Mouse (Mus musculus): ENCODE results near the gene Pkd1l1. TPM values are rescaled to one million over a fixed set of nuclear protein-coding genes. Genes with fewer than 3 reads are reported as not detected.

Gene Pkd1l1
- total and polyA plus RNA-seq, 3 experiments, result not detected

GRCm38 (mm10) chr11:9011348-9011747, 38.3 kb upstream of the Pkd1l1 start:
- Histone ChIP-seq H3K79me2 (replicated peaks; ENCODE audit: control insufficient read depth, extremely low read depth, insufficient read depth, poor library complexity, severe bottlenecking) (peaks cover 14% of the 10 kb centered on the region), H3K27ac (ENCODE audit: insufficient read depth, low read depth) (no peak overlapping the region), H3K4me3 (replicated peaks in 1 of 3; ENCODE audit: low read depth in 2 of 3, low read length in 2 of 3, poor library complexity in 1 of 3) (peak overlapping the region; percentile 77 to 87 (median 86)), H3K4me2 (ENCODE audit: insufficient read depth, low read depth, poor library complexity, severe bottlenecking) (peak overlapping the region; percentile 41), H3K36me3 (replicated peaks in 1 of 2; ENCODE audit: control insufficient read depth in 1 of 2, insufficient read depth in 1 of 2, low read length in 1 of 2) (peaks cover 16 to 26% of the 10 kb centered on the region in 2 experiments), H3K9ac (ENCODE audit: insufficient read depth, low read depth) (peak overlapping the region; percentile 65; the same call in 1 of the 2 replicates), H3K27me3 (replicated peaks) (peaks cover 39% of the 10 kb centered on the region), H3K4me1 (ENCODE audit: control insufficient read depth in 1 of 2, insufficient read depth in 2 of 2) (peaks cover 4 to 23% of the 10 kb centered on the region in 2 experiments; a peak in 3 of 4 replicates), H3K9me3 (replicated peaks; ENCODE audit: low read length) (no peaks in the 10 kb centered on the region)
- dilution Hi-C loops (cut with MboI; ENCODE audit: extremely low pct_ligation_motif_present, extremely low pct_unique_long_range_greater_than_20kb, low sequenced_read_pairs) (no loop called here), in situ Hi-C loops (cut with MboI; ENCODE audit: low pct_ligation_motif_present, low pct_unique_long_range_greater_than_20kb, low sequenced_read_pairs) (no loop called here)
- DNase-seq (ENCODE audit: extremely low read depth), result no peak
- TF ChIP-seq PAX5 (IDR thresholded peaks at IDR 0.05; ENCODE audit: low read length) (no peak), TCF12 (IDR thresholded peaks at IDR 0.05; ENCODE audit: low read depth, low read length) (no peak), ZC3H11A (IDR thresholded peaks at IDR 0.05; ENCODE audit: low read depth, low read length) (no peak), ZNF384 (IDR thresholded peaks at IDR 0.05; ENCODE audit: low read depth, low read length) (no peak), MAZ (IDR thresholded peaks at IDR 0.05; ENCODE audit: low read depth, low read length) (no peak), MAFK (IDR thresholded peaks at IDR 0.05; ENCODE audit: insufficient replicate concordance, low read length) (no peak), KAT2A (IDR thresholded peaks at IDR 0.05; ENCODE audit: insufficient replicate concordance, low read length) (no peak), EP300 (IDR thresholded peaks at IDR 0.05; ENCODE audit: low read length) (no peak), POLR2A (IDR thresholded peaks at IDR 0.05; ENCODE audit: low read depth, low read length) (no peak)

- H3K4me1 ChIP-seq (ENCODE audit: control insufficient read depth in 1 of 2, insufficient read depth in 2 of 2), result peaks cover 4 to 23% of the 10 kb centered on the region in 2 experiments; a peak in 3 of 4 replicates
- no peaks in the 10 kb centered on the region for H3K9me3 ChIP-seq (replicated peaks; ENCODE audit: low read length)
- peak; percentile 83 for DNase-seq (ENCODE audit: extremely low read depth)
- dilution Hi-C loops (cut with MboI; ENCODE audit: extremely low pct_ligation_motif_present, extremely low pct_unique_long_range_greater_than_20kb, low sequenced_read_pairs) (no loop called here), in situ Hi-C loops (cut with MboI; ENCODE audit: low pct_ligation_motif_present, low pct_unique_long_range_greater_than_20kb, low sequenced_read_pairs) (no loop called here)
- peaks cover 35% of the 10 kb centered on the region for H3K27me3 ChIP-seq (replicated peaks)
- peak within 1 kb of the TSS; percentile 91 for H3K4me2 ChIP-seq (ENCODE audit: insufficient read depth, low read depth, poor library complexity, severe bottlenecking)
- H3K4me3 ChIP-seq (replicated peaks in 1 of 3; ENCODE audit: low read depth in 2 of 3, low read length in 2 of 3, poor library complexity in 1 of 3), result peak within 1 kb of the TSS; percentile 77 to 87 (median 86)
- H3K79me2 ChIP-seq (replicated peaks; ENCODE audit: control insufficient read depth, extremely low read depth, insufficient read depth, poor library complexity, severe bottlenecking), result peaks cover 14% of the 10 kb centered on the region
- H3K36me3 ChIP-seq (replicated peaks in 1 of 2; ENCODE audit: control insufficient read depth in 1 of 2, insufficient read depth in 1 of 2, low read length in 1 of 2), result peaks cover 19 to 30% of the 10 kb centered on the region in 2 experiments
- H3K27ac ChIP-seq (ENCODE audit: insufficient read depth, low read depth), result peak within 1 kb of the TSS; percentile 73
- H3K9ac ChIP-seq (ENCODE audit: insufficient read depth, low read depth), result peak within 1 kb of the TSS; percentile 65
- peak; percentile 93 for TF ChIP-seq SIN3A (IDR thresholded peaks at IDR 0.05; ENCODE audit: low read length)
- TF ChIP-seq CHD2 (IDR thresholded peaks at IDR 0.05; ENCODE audit: low read length), result 0 out of 2 replicates have a peak, but pooled peaks have one; percentile 28
- TF ChIP-seq ZMIZ1 (IDR thresholded peaks at IDR 0.05; ENCODE audit: low read depth, low read length), result peak; percentile 87
- no peak for TF ChIP-seq MAFK (IDR thresholded peaks at IDR 0.05; ENCODE audit: insufficient replicate concordance, low read length)
- TF ChIP-seq SMC3 (IDR thresholded peaks at IDR 0.05; ENCODE audit: low read depth, low read length), result no peak
- TF ChIP-seq HCFC1 (IDR thresholded peaks at IDR 0.05; ENCODE audit: low read depth, low read length), result peak; percentile 93
- peak; percentile 89 for TF ChIP-seq BHLHE40 (IDR thresholded peaks at IDR 0.05; ENCODE audit: low read depth, low read length)
- no peak for TF ChIP-seq EP300 (IDR thresholded peaks at IDR 0.05; ENCODE audit: low read length)
- peak; percentile 79; the same call in 1 of the 2 replicates for TF ChIP-seq POLR2AphosphoS2 (IDR thresholded peaks at IDR 0.05; ENCODE audit: low read depth, low read length)
- TF ChIP-seq TBP (conservative IDR thresholded peaks at IDR 0.05; ENCODE audit: low read depth, low read length), result peak; percentile 78
- peak; percentile 75; the same call in 1 of the 2 replicates for TF ChIP-seq MAX (IDR thresholded peaks at IDR 0.05; ENCODE audit: low read length)
- peak; percentile 94 for TF ChIP-seq NELFE (IDR thresholded peaks at IDR 0.05; ENCODE audit: low read depth, low read length)
- TF ChIP-seq ZC3H11A (IDR thresholded peaks at IDR 0.05; ENCODE audit: low read depth, low read length), result no peak
- TF ChIP-seq PAX5 (IDR thresholded peaks at IDR 0.05; ENCODE audit: low read length), result no peak
- no peak for TF ChIP-seq USF2 (conservative IDR thresholded peaks at IDR 0.05; ENCODE audit: low read depth, low read length)
- no peak; the same call in 1 of the 2 replicates for TF ChIP-seq ETS1 (conservative IDR thresholded peaks at IDR 0.05; ENCODE audit: low read depth, low read length)
- TF ChIP-seq KAT2A (IDR thresholded peaks at IDR 0.05; ENCODE audit: insufficient replicate concordance, low read length), result peak; percentile 86; the same call in 1 of the 2 replicates
- no peak for TF ChIP-seq CTCF (conservative IDR thresholded peaks at IDR 0.05 in 1 of 2, IDR thresholded peaks at IDR 0.05 in 1 of 2; ENCODE audit: low read depth in 2 of 2, low read length in 2 of 2)
- peak; percentile 89 for TF ChIP-seq POLR2A (IDR thresholded peaks at IDR 0.05; ENCODE audit: low read depth, low read length)
- TF ChIP-seq ELF1 (IDR thresholded peaks at IDR 0.05; ENCODE audit: low read depth, low read length), result peak; percentile 74; the same call in 1 of the 2 replicates
- TF ChIP-seq MXI1 (IDR thresholded peaks at IDR 0.05; ENCODE audit: low read depth, low read length), result peak; percentile 90
- TF ChIP-seq GABPA (IDR thresholded peaks at IDR 0.05; ENCODE audit: insufficient replicate concordance, low read depth, low read length), result peak; percentile 33; the same call in 1 of the 2 replicates
- TF ChIP-seq ZNF384 (IDR thresholded peaks at IDR 0.05; ENCODE audit: low read depth, low read length), result no peak
- peak; percentile 54; the same call in 1 of the 2 replicates for TF ChIP-seq RCOR1 (conservative IDR thresholded peaks at IDR 0.05; ENCODE audit: low read depth, low read length)
- peak; percentile 57 for TF ChIP-seq MYC (IDR thresholded peaks at IDR 0.05; ENCODE audit: low read depth, low read length)
- peak; percentile 98 for TF ChIP-seq UBTF (IDR thresholded peaks at IDR 0.05; ENCODE audit: low read depth, low read length)
- TF ChIP-seq TCF12 (IDR thresholded peaks at IDR 0.05; ENCODE audit: low read depth, low read length), result peak; percentile 96
- TF ChIP-seq CHD1 (IDR thresholded peaks at IDR 0.05; ENCODE audit: low read depth, low read length), result no peak
- TF ChIP-seq IRF4 (IDR thresholded peaks at IDR 0.05; ENCODE audit: low read depth, low read length), result peak; percentile 70
- peak; percentile 70; the same call in 1 of the 2 replicates for TF ChIP-seq MEF2A (IDR thresholded peaks at IDR 0.05; ENCODE audit: borderline replicate concordance, low read depth, low read length)
Measured at GRCm38 (mm10) chr11:9010853-9011339, 37.8 kb upstream of the Pkd1l1 start, which contains the start of gene Hus1. TSS of gene Hus1 (minus strand) at chr11:9011191.

Measured in CH12.LX (cell line).